Mouse (Mus musculus) megakaryocyte, embryonic 14.5 days (primary cell): ENCODE results near the gene Pcsk5.

Source experiments
- FLI1 ChIP-seq: IDR thresholded peaks from 2 replicates; pipeline ENCODE4 v1.6.1; 2012; ENCODE audit warnings: low read length, inconsistent platforms, mixed read lengths
- GATA1 ChIP-seq: IDR thresholded peaks from 3 replicates; pipeline ENCODE4 v1.6.1; 2012; ENCODE audit warnings: mixed read lengths, low read length, inconsistent platforms, borderline replicate concordance

- no peak for TF ChIP-seq GATA1
- no peak for TF ChIP-seq FLI1
Measured at GRCm38 (mm10) chr19:17635984-17636383, 201.4 kb downstream of the Pcsk5 start.
